Mouse (Mus musculus): ENCODE results near the gene Notch2.

Gene Notch2

GRCm38 (mm10) chr3:98074622-98075231, 61.4 kb downstream of the Notch2 start:
- in situ Hi-C loops (cut with MseI, MboI): no loop called here

- in situ Hi-C loops (cut with MseI, MboI): no loop called here
These were observed 64.5 kb downstream of the Notch2 start for GRCm38 (mm10) chr3:98077866-98078265.

- in situ Hi-C loops (cut with MseI, MboI): no loop called here
These were observed 65.5 kb downstream of the Notch2 start for GRCm38 (mm10) chr3:98078816-98079215.

GRCm38 (mm10) chr3:98079601-98080215, 66.4 kb downstream of the Notch2 start:
- in situ Hi-C loops (cut with MseI, MboI): no loop called here

- in situ Hi-C loops (cut with MseI, MboI): no loop called here
These were observed 67.3 kb downstream of the Notch2 start for GRCm38 (mm10) chr3:98080630-98081029.

GRCm38 (mm10) chr3:98082188-98082587, 68.9 kb downstream of the Notch2 start:
- in situ Hi-C loops (cut with MseI, MboI): no loop called here

GRCm38 (mm10) chr3:98082972-98083371, 69.6 kb downstream of the Notch2 start:
- in situ Hi-C loops (cut with MseI, MboI): no loop called here

- in situ Hi-C loops (cut with MseI, MboI): no loop called here
These were observed 70.8 kb downstream of the Notch2 start for GRCm38 (mm10) chr3:98084061-98084655.

- in situ Hi-C loops (cut with MseI, MboI): no loop called here
These were observed 71.5 kb downstream of the Notch2 start for GRCm38 (mm10) chr3:98084870-98085269.

GRCm38 (mm10) chr3:98085812-98086268, 72.5 kb downstream of the Notch2 start:
- in situ Hi-C loops (cut with MseI, MboI): no loop called here

GRCm38 (mm10) chr3:98086441-98086840, 73.1 kb downstream of the Notch2 start:
- in situ Hi-C loops (cut with MseI, MboI): no loop called here

- in situ Hi-C loops (cut with MseI, MboI): no loop called here
These were observed 73.5 kb downstream of the Notch2 start for GRCm38 (mm10) chr3:98086860-98087259.

GRCm38 (mm10) chr3:98087551-98087950, 74.2 kb downstream of the Notch2 start:
- in situ Hi-C loops (cut with MseI, MboI): no loop called here

GRCm38 (mm10) chr3:98089702-98090101, 76.4 kb downstream of the Notch2 start:
- in situ Hi-C loops (cut with MseI, MboI): no loop called here

GRCm38 (mm10) chr3:98090129-98090528, 76.8 kb downstream of the Notch2 start:
- in situ Hi-C loops (cut with MseI, MboI): no loop called here

- in situ Hi-C loops (cut with MseI, MboI): no loop called here
These were observed 79.5 kb downstream of the Notch2 start for GRCm38 (mm10) chr3:98092680-98093370.

GRCm38 (mm10) chr3:98093954-98094353, 80.6 kb downstream of the Notch2 start:
- in situ Hi-C loops (cut with MseI, MboI): no loop called here

GRCm38 (mm10) chr3:98094629-98095583, 81.6 kb downstream of the Notch2 start:
- in situ Hi-C loops (cut with MseI, MboI): no loop called here

- in situ Hi-C loops (cut with MseI, MboI): no loop called here
These were observed 83.7 kb downstream of the Notch2 start for GRCm38 (mm10) chr3:98096981-98097380.

- in situ Hi-C loops (cut with MseI, MboI): no loop called here
These were observed 85.3 kb downstream of the Notch2 start for GRCm38 (mm10) chr3:98098676-98099075.

GRCm38 (mm10) chr3:98099287-98099686, 86.0 kb downstream of the Notch2 start:
- in situ Hi-C loops (cut with MseI, MboI): no loop called here

All from mouse trophoblast stem cell (cell line).